Mouse (Mus musculus): Measurements from ENCODE around the gene Asb4. TPM values are rescaled to one million over a fixed set of nuclear protein-coding genes. Genes with fewer than 3 reads are reported as not detected.

Asb4 gene
- polyA plus RNA-seq, 1 experiment from 2014 or later: 15.4 TPM

GRCm38 (mm10) chr6:5365845-5366244 lies 17.3 kb upstream of the Asb4 start:
- H3K9ac ChIP-seq (ENCODE audit: low read depth, low read length): no peak overlapping the region
- H3K4me1 ChIP-seq (ENCODE audit: control insufficient read depth, insufficient read depth, low read depth, low read length): no peaks in the 10 kb centered on the region
- H3K36me3 ChIP-seq (ENCODE audit: control insufficient read depth, insufficient read depth, low read length): no peaks in the 10 kb centered on the region
- 89% methylated on average over 5 of the region's 5 CpGs for WGBS
- H3K4me3 ChIP-seq (ENCODE audit: low read length): no peak overlapping the region
- H3K9me3 ChIP-seq (ENCODE audit: control insufficient read depth, low read length): no peaks in the 10 kb centered on the region
- no peaks in the 10 kb centered on the region for H3K27me3 ChIP-seq (replicated peaks; ENCODE audit: control insufficient read depth, insufficient read depth, low read length)
- no peak overlapping the region for H3K4me2 ChIP-seq (ENCODE audit: low read length)
- no peak overlapping the region for H3K27ac ChIP-seq (ENCODE audit: low read depth, low read length)
- ATAC-seq: no peak

- 78% methylated on average over 4 of the region's 4 CpGs for WGBS
- no peaks in the 10 kb centered on the region for H3K27me3 ChIP-seq (replicated peaks; ENCODE audit: control insufficient read depth, insufficient read depth, low read length)
- no peak for ATAC-seq
- no peaks in the 10 kb centered on the region for H3K9me3 ChIP-seq (ENCODE audit: control insufficient read depth, low read length)
- H3K4me2 ChIP-seq (ENCODE audit: low read length): no peak overlapping the region
- no peak overlapping the region for H3K27ac ChIP-seq (ENCODE audit: low read depth, low read length)
- no peak overlapping the region for H3K4me3 ChIP-seq (ENCODE audit: low read length)
- H3K36me3 ChIP-seq (ENCODE audit: control insufficient read depth, insufficient read depth, low read length): no peaks in the 10 kb centered on the region
- H3K4me1 ChIP-seq (ENCODE audit: control insufficient read depth, insufficient read depth, low read depth, low read length): peaks cover 18% of the 10 kb centered on the region
- no peak overlapping the region for H3K9ac ChIP-seq (ENCODE audit: low read depth, low read length)
Measured at GRCm38 (mm10) chr6:5376884-5377283, 6.3 kb upstream of the Asb4 start.

DNA sequence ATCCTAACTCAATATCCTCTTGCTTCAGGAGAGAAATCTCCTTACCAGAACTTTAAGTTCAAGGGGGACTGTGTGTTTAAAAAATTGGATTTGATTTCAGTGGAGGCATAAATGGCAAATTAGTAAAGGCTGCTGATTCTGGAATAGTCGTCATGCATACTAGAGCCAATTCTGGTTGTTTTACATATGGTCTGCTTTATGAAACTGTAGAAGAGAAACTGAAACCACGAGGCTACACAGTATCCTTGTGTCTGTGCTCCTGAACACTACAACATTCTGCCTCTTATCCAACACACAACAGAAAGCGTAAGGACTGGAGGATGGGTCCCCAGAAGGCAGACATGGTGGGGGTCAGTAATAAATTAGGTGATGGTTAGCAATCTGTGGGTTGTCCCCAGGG lies 4.1 kb upstream of the Asb4 start:
- Histone ChIP-seq H3K4me3 (ENCODE audit: low read length) (no peak overlapping the region), H3K27me3 (replicated peaks; ENCODE audit: control insufficient read depth, insufficient read depth, low read length) (no peaks in the 10 kb centered on the region), H3K27ac (ENCODE audit: low read depth, low read length) (no peak overlapping the region), H3K4me2 (ENCODE audit: low read length) (peak overlapping the region; percentile 51; the same call in 1 of the 2 replicates), H3K36me3 (ENCODE audit: control insufficient read depth, insufficient read depth, low read length) (no peaks in the 10 kb centered on the region), H3K9me3 (ENCODE audit: control insufficient read depth, low read length) (no peaks in the 10 kb centered on the region), H3K4me1 (ENCODE audit: control insufficient read depth, insufficient read depth, low read depth, low read length) (peaks cover 31% of the 10 kb centered on the region), H3K9ac (ENCODE audit: low read depth, low read length) (no peak overlapping the region)
- WGBS: 85% methylated on average over 3 of the region's 3 CpGs
- no peak for ATAC-seq

GRCm38 (mm10) chr6:5379781-5380623 lies 3.2 kb upstream of the Asb4 start:
- peak; percentile 62 for ATAC-seq
- Histone ChIP-seq H3K4me2 (ENCODE audit: low read length) (peak overlapping the region; percentile 51), H3K4me3 (ENCODE audit: low read length) (peak overlapping the region; percentile 7; the same call in 1 of the 2 replicates), H3K27me3 (replicated peaks; ENCODE audit: control insufficient read depth, insufficient read depth, low read length) (no peaks in the 10 kb centered on the region), H3K9me3 (ENCODE audit: control insufficient read depth, low read length) (no peaks in the 10 kb centered on the region), H3K4me1 (ENCODE audit: control insufficient read depth, insufficient read depth, low read depth, low read length) (peaks cover 31% of the 10 kb centered on the region), H3K9ac (ENCODE audit: low read depth, low read length) (peak overlapping the region; percentile 29), H3K36me3 (ENCODE audit: control insufficient read depth, insufficient read depth, low read length) (no peaks in the 10 kb centered on the region), H3K27ac (ENCODE audit: low read depth, low read length) (peak overlapping the region; percentile 62)
- 13% methylated on average over 22 of the region's 22 CpGs for WGBS

DNA sequence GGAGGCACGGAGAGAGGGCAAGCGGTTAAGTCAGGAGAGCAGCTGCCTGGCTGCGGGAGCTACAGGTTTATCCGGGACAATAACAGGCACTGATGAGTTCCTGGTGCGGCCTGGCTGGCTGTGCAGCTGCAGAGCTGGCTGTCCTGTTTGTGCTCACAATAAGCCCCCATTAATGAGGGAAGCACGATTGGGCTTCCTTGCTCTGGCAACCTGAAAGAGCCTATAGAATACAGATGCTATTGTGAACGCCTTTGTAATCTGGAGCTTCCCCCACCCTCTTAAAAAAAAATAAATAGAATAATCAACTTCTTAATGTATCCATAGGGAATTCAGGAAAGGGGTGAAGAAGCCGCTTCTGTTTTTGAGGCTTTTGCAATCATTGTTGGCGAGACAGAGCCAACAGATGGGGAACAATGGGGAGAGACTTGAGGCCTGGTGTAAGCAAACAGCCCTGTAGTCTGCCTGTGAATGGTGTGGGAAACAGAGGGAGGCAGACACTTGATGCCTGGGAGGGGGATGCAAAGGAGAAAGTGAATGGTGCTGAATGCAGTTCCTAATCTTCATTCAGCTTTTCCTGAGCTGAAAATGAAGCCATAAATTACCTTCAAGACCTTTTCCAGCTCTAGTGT lies 2.4 kb upstream of the Asb4 start:
- 13% methylated on average over 9 of the region's 9 CpGs for whole genome bisulfite sequencing
- H3K27ac ChIP-seq (ENCODE audit: low read depth, low read length): peak overlapping the region; percentile 62
- H3K27me3 ChIP-seq (replicated peaks; ENCODE audit: control insufficient read depth, insufficient read depth, low read length): no peaks in the 10 kb centered on the region
- no peaks in the 10 kb centered on the region for H3K9me3 ChIP-seq (ENCODE audit: control insufficient read depth, low read length)
- H3K4me1 ChIP-seq (ENCODE audit: control insufficient read depth, insufficient read depth, low read depth, low read length): peaks cover 31% of the 10 kb centered on the region
- peak overlapping the region; percentile 29 for H3K9ac ChIP-seq (ENCODE audit: low read depth, low read length)
- H3K36me3 ChIP-seq (ENCODE audit: control insufficient read depth, insufficient read depth, low read length): no peaks in the 10 kb centered on the region
- H3K4me2 ChIP-seq (ENCODE audit: low read length): peak overlapping the region; percentile 51
- no peak overlapping the region for H3K4me3 ChIP-seq (ENCODE audit: low read length)
- ATAC-seq: no peak

DNA sequence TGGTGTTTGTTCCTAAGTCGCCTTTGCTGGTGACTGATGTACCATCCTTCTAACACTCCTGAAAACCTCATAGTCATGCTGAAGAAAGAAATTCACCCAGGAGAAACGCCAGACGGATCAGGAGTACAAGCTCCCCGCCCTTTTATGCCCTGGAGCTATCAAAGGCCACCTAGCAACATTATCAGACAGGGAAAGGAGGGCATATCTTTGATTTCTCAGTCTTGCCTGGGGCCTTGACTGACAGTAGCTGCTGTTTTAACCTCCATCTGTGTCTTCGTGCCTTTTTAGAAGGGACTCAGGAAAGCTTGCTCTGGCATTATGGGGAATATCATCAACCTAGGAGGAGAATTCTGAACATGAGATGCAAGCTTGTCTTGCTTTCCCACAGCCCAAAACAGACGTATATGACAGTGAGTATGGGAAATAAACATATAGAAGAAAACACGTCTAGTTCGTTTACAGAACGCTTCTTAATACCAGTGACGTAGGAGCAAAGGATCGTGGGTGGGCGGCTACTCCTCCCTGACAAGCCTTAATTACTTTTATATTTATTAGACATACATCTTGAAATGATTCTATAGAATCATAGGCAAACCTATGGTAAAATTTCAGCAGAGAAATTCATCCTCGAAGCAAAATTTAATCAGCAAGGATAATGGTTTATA lies 1.1 kb upstream of the Asb4 start:
- H3K9ac ChIP-seq (ENCODE audit: low read depth, low read length): peak overlapping the region; percentile 23; the same call in 1 of the 2 replicates
- no peaks in the 10 kb centered on the region for H3K27me3 ChIP-seq (replicated peaks; ENCODE audit: control insufficient read depth, insufficient read depth, low read length)
- no peak overlapping the region for H3K27ac ChIP-seq (ENCODE audit: low read depth, low read length)
- H3K4me1 ChIP-seq (ENCODE audit: control insufficient read depth, insufficient read depth, low read depth, low read length): peaks cover 31% of the 10 kb centered on the region
- 31% methylated on average over 13 of the region's 13 CpGs for WGBS
- ATAC-seq: no peak
- H3K4me2 ChIP-seq (ENCODE audit: low read length): no peak overlapping the region; the same call in 1 of the 2 replicates
- no peak overlapping the region for H3K4me3 ChIP-seq (ENCODE audit: low read length)
- no peaks in the 10 kb centered on the region for H3K36me3 ChIP-seq (ENCODE audit: control insufficient read depth, insufficient read depth, low read length)
- no peaks in the 10 kb centered on the region for H3K9me3 ChIP-seq (ENCODE audit: control insufficient read depth, low read length)

DNA sequence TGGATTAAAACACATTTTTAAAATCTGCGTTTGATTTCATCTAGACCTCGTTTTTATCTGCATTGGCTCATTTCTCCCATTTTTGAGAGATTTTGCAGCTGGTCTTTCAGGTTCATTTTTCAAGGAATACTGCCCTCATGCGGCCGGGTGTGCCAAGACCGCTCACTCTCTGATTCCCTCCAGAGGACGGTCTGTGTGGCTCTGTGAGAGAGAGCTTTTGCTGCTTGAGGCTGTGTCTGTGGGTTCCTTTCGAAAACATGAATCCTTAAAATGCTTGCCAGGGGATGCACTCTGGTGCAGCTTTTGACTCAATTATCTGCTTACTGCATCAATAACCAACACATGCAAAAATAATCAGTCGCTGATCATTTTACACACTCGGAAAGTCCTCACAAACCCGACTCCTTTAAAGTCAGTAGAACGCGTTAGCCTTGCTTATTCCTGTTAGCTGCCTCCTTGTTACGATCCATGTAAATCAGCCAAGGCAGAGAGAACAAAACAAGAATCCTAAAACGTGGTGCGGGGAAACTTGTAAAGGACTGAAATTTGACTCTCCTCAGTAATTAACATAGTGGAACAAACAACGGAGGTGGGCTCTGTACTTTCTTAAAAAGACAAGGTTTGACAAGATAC lies 487 bp upstream of the Asb4 start:
- H3K27ac ChIP-seq (ENCODE audit: low read depth, low read length): peak overlapping the region; percentile 5
- H3K4me2 ChIP-seq (ENCODE audit: low read length): peak overlapping the region; percentile 54
- no peaks in the 10 kb centered on the region for H3K9me3 ChIP-seq (ENCODE audit: control insufficient read depth, low read length)
- peak overlapping the region; percentile 0; the same call in 1 of the 2 replicates for H3K9ac ChIP-seq (ENCODE audit: low read depth, low read length)
- peak; percentile 80 for ATAC-seq
- no peaks in the 10 kb centered on the region for H3K27me3 ChIP-seq (replicated peaks; ENCODE audit: control insufficient read depth, insufficient read depth, low read length)
- WGBS: under 1% methylated on average over 16 of the region's 16 CpGs
- H3K4me3 ChIP-seq (ENCODE audit: low read length): peak overlapping the region; percentile 5
- H3K4me1 ChIP-seq (ENCODE audit: control insufficient read depth, insufficient read depth, low read depth, low read length): peaks cover 31% of the 10 kb centered on the region
- H3K36me3 ChIP-seq (ENCODE audit: control insufficient read depth, insufficient read depth, low read length): no peaks in the 10 kb centered on the region

DNA sequence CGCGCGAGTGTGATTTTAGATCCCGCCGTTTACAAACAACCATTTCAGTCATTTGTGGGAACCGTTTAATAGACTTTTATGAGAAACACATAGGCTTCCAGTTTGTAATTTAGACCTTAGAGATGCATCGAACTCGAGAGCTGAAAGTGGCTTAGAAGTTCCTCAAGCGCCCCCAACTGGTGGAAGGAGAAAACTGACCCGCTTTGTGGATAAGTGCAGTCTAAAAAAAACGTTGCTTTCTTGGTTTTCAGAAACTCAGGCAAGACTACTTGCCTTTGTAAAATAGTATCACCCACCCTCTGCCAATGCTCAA lies 948 bp downstream of the Asb4 start:
- H3K4me2 ChIP-seq (ENCODE audit: low read length): peak overlapping the region; percentile 54
- peak overlapping the region; percentile 45; the same call in 1 of the 2 replicates for H3K9ac ChIP-seq (ENCODE audit: low read depth, low read length)
- no peak; the same call in 1 of the 2 replicates for ATAC-seq
- H3K4me1 ChIP-seq (ENCODE audit: control insufficient read depth, insufficient read depth, low read depth, low read length): peaks cover 31% of the 10 kb centered on the region
- WGBS: 1% methylated on average over 11 of the region's 11 CpGs
- H3K4me3 ChIP-seq (ENCODE audit: low read length): peak overlapping the region; percentile 22
- no peaks in the 10 kb centered on the region for H3K36me3 ChIP-seq (ENCODE audit: control insufficient read depth, insufficient read depth, low read length)
- no peaks in the 10 kb centered on the region for H3K27me3 ChIP-seq (replicated peaks; ENCODE audit: control insufficient read depth, insufficient read depth, low read length)
- no peaks in the 10 kb centered on the region for H3K9me3 ChIP-seq (ENCODE audit: control insufficient read depth, low read length)
- peak overlapping the region; percentile 10; the same call in 1 of the 2 replicates for H3K27ac ChIP-seq (ENCODE audit: low read depth, low read length)

Data from hindbrain, embryonic 16.5 days (tissue).